10 mouse cellular contexts compared by ENCODE assay signal in genomic region chr12:111936706-111937550, GRCm38 (mm10). TPM values are rescaled to one million over a fixed set of nuclear protein-coding genes. Genes with fewer than 3 reads are reported as not detected.
A peak's percentile ranks its signal among the peaks of the same experiment; 100 is the strongest.
DNase-seq lines count a peak whose midpoint lies in the region; ATAC-seq and TF ChIP-seq lines count a peak whose summit lies in the region.
"Had no signal": no experiment of that assay in that cellular context is flagged by ENCODE, and none has a peak within 500 bp of the region (broad histone marks: within the 10 kb centered on the region; RNA-seq: fewer than 3 reads in every experiment).

No protein-coding gene starts in this region.

- WGBS in heart, embryonic 13.5 days: 38% methylated on average over 24 of the region's 24 CpGs
- 38% methylated on average over 24 of the region's 24 CpGs for WGBS in limb, embryonic 13.5 days

- intact Hi-C loops in gastrocnemius, adult 2 months (cut with DNase I): no loop called here
- intact Hi-C loops in left cerebral cortex, adult 2 months (cut with DNase I): no loop called here

- peaks cover 77% of the 10 kb centered on the region for H3K4me1 ChIP-seq in G1E (ENCODE audit: insufficient read depth, low read depth, low read length)
- peaks cover 58% of the 10 kb centered on the region for H3K4me1 ChIP-seq in heart, embryonic 13.5 days
- peaks cover 56% of the 10 kb centered on the region for H3K4me1 ChIP-seq in limb, embryonic 13.5 days

- H3K27ac ChIP-seq in gastrocnemius, adult 2 months: no peak overlapping the region
- H3K27ac ChIP-seq in heart, embryonic 13.5 days (replicated peaks): peak overlapping the region; percentile 76
- H3K27ac ChIP-seq in limb, embryonic 13.5 days: peak overlapping the region; percentile 53; the same call in 1 of the 2 replicates
- H3K27ac ChIP-seq in left cerebral cortex, adult 2 months: no peak overlapping the region

- H3K4me3 ChIP-seq in gastrocnemius, adult 2 months: no peak overlapping the region
- peak overlapping the region; percentile 56; the same call in 1 of the 2 replicates for H3K4me3 ChIP-seq in G1E (ENCODE audit: low read depth, low read length)
- no peak overlapping the region for H3K4me3 ChIP-seq in heart, embryonic 13.5 days
- no peak overlapping the region for H3K4me3 ChIP-seq in limb, embryonic 13.5 days
- H3K4me3 ChIP-seq in left cerebral cortex, adult 2 months: no peak overlapping the region

- peaks cover 17% of the 10 kb centered on the region for H3K36me3 ChIP-seq in G1E (replicated peaks)
- no peaks in the 10 kb centered on the region for H3K36me3 ChIP-seq in heart, embryonic 13.5 days
- H3K36me3 ChIP-seq in limb, embryonic 13.5 days: no peaks in the 10 kb centered on the region

- no peak overlapping the region; the same call in 1 of the 2 replicates for H3K9ac ChIP-seq in heart, embryonic 13.5 days
- 0 out of 2 replicates have a peak overlapping the region, but pooled peaks have one; percentile 39 for H3K9ac ChIP-seq in limb, embryonic 13.5 days

- H3K4me2 ChIP-seq in heart, embryonic 13.5 days: peak overlapping the region; percentile 16; the same call in 1 of the 2 replicates
- peak overlapping the region; percentile 25; the same call in 1 of the 2 replicates for H3K4me2 ChIP-seq in limb, embryonic 13.5 days (replicated peaks)

- DNase-seq in gastrocnemius, adult 2 months: peak; percentile 49
- no peak for DNase-seq in gastrocnemius, adult 18-20 months (ENCODE audit: low spot score)
- DNase-seq in G1E (ENCODE audit: low spot score): no peak
- DNase-seq in ovary, postnatal 36 days (ENCODE audit: low spot score): peak; percentile 73
- DNase-seq in left cerebral cortex, adult 2 months (ENCODE audit: extremely low spot score in 1 of 2, low spot score in 2 of 2): no peak
- no peak for DNase-seq in spleen, postnatal 10 days (ENCODE audit: low spot score in 2 of 2)

- TF ChIP-seq CTCF in gastrocnemius, adult 2 months (IDR thresholded peaks at IDR 0.05): no peak
- TF ChIP-seq CTCF in G1E (IDR thresholded peaks at IDR 0.05; ENCODE audit: low read depth, low read length): no peak
- no peak for TF ChIP-seq CTCF in left cerebral cortex, adult 2 months (IDR thresholded peaks at IDR 0.05)

- no peak for ATAC-seq in G1E (ENCODE audit: extremely low read depth, insufficient number of reproducible peaks, low FRiP score, poor library complexity, severe bottlenecking)
- no peak for ATAC-seq in heart, embryonic 13.5 days (ENCODE audit: extremely low read depth, insufficient number of reproducible peaks, low FRiP score, low TSS enrichment)
- no peak for ATAC-seq in limb, embryonic 13.5 days (ENCODE audit: low FRiP score, low read depth)

- no peaks in the 10 kb centered on the region for H3K9me3 ChIP-seq in G1E (replicated peaks)
- H3K9me3 ChIP-seq in heart, embryonic 13.5 days: no peaks in the 10 kb centered on the region
- no peaks in the 10 kb centered on the region for H3K9me3 ChIP-seq in limb, embryonic 13.5 days

- peaks cover 23% of the 10 kb centered on the region for H3K27me3 ChIP-seq in G1E (ENCODE audit: insufficient read depth, low read length)
- no peaks in the 10 kb centered on the region for H3K27me3 ChIP-seq in heart, embryonic 13.5 days (replicated peaks)
- no peaks in the 10 kb centered on the region for H3K27me3 ChIP-seq in limb, embryonic 13.5 days

RNA-seq across cellular contexts. Expression of gene Ppp1r13b, which starts 29.0 kb away (rescaled TPM):
- 1 to 10 TPM; 6.7 to 7.1 TPM for total RNA-seq in gastrocnemius, adult 2 months (2021)
- total RNA-seq in gastrocnemius, adult 18-20 months (2021): 1 to 10 TPM; 7.3 to 9.1 TPM
- total RNA-seq in G1E (2014; fragmentation: Nextera tagmentation) (41.7 and 51.5 TPM in 2 replicates), G1E (2017) (16.4 and 19.7 TPM in 2 replicates)
- 27.8 and 28.1 TPM in 2 replicates for polyA plus RNA-seq in G1E (2012)
- 12.4 and 12.5 TPM in 2 replicates for polyA plus RNA-seq in heart, embryonic 13.5 days (2015; fragmentation: Nextera tagmentation; extraction: Ambion mirVana)
- 12.0 and 13.2 TPM in 2 replicates for polyA plus RNA-seq in limb, embryonic 13.5 days (2015; fragmentation: Nextera tagmentation; extraction: Ambion mirVana)
- 10 to 100 TPM; 59.4 to 61.0 TPM for total RNA-seq in left cerebral cortex, adult 2 months (2021)

RNA-seq across cellular contexts. Expression of gene Atp5mpl, which starts 29.8 kb away (rescaled TPM):
- 100 to 1,000 TPM; 684 to 874 TPM for total RNA-seq in gastrocnemius, adult 2 months (2021)
- total RNA-seq in gastrocnemius, adult 18-20 months (2021): 100 to 1,000 TPM; 702 to 761 TPM
- total RNA-seq in G1E (2014; fragmentation: Nextera tagmentation) (56.4 and 70.0 TPM in 2 replicates), G1E (2017) (1,497 and 1,593 TPM in 2 replicates)
- polyA plus RNA-seq in G1E (2012): 14.9 and 17.7 TPM in 2 replicates
- 1,511 and 1,650 TPM in 2 replicates for polyA plus RNA-seq in heart, embryonic 13.5 days (2015; fragmentation: Nextera tagmentation; extraction: Ambion mirVana)
- 622 and 628 TPM in 2 replicates for polyA plus RNA-seq in limb, embryonic 13.5 days (2015; fragmentation: Nextera tagmentation; extraction: Ambion mirVana)
- 100 to 1,000 TPM; 328 to 341 TPM for total RNA-seq in left cerebral cortex, adult 2 months (2021)

RNA-seq across cellular contexts. Expression of gene Tdrd9, which starts 34.4 kb away (rescaled TPM):
- total RNA-seq in gastrocnemius, adult 2 months (2021): under 1 TPM; 0.20 to 0.41 TPM
- under 1 TPM in 1 of 2 experiments, not detected in 1; 0.59 TPM for total RNA-seq in gastrocnemius, adult 18-20 months (2021)
- total RNA-seq in G1E (2014; fragmentation: Nextera tagmentation) (not detected in 2 replicates), G1E (2017) (0.12 and 0.76 TPM in 2 replicates)
- polyA plus RNA-seq in G1E (2012): not detected in 2 replicates
- 0.07 and 0.19 TPM in 2 replicates for polyA plus RNA-seq in heart, embryonic 13.5 days (2015; fragmentation: Nextera tagmentation; extraction: Ambion mirVana)
- polyA plus RNA-seq in limb, embryonic 13.5 days (2015; fragmentation: Nextera tagmentation; extraction: Ambion mirVana): 0.68 and 0.98 TPM in 2 replicates
- under 1 TPM; 0.56 to 0.57 TPM for total RNA-seq in left cerebral cortex, adult 2 months (2021)
- total RNA-seq: CH12.LX; neutrophil, adult 5-6 weeks had no signal

RNA-seq across cellular contexts. Expression of gene Rd3l, which starts 44.2 kb away (rescaled TPM):
- not detected for total RNA-seq in gastrocnemius, adult 2 months (2021)
- total RNA-seq in gastrocnemius, adult 18-20 months (2021): not detected
- total RNA-seq in G1E (2014; fragmentation: Nextera tagmentation): not detected in 2 replicates
- total RNA-seq in G1E (2017): 0.12 and 0.16 TPM in 2 replicates
- polyA plus RNA-seq in G1E (2012): not detected in 2 replicates
- polyA plus RNA-seq in heart, embryonic 13.5 days (2015; fragmentation: Nextera tagmentation; extraction: Ambion mirVana): 0.59 and 0.95 TPM in 2 replicates
- not detected in 2 replicates for polyA plus RNA-seq in limb, embryonic 13.5 days (2015; fragmentation: Nextera tagmentation; extraction: Ambion mirVana)
- total RNA-seq in left cerebral cortex, adult 2 months (2021): under 1 TPM in 1 of 2 experiments, not detected in 1; 0.50 TPM
- total RNA-seq: CH12.LX; neutrophil, adult 5-6 weeks had no signal

Comparison
In these comparisons a context has a peak if more than half of its experiments do, and no peak if none do; other contexts are left out.
1. DNase-seq: peak in gastrocnemius, adult 2 months (single experiment) and ovary, postnatal 36 days (single experiment); none in gastrocnemius, adult 18-20 months (single experiment), G1E (single experiment), left cerebral cortex, adult 2 months (0 of 2) and spleen, postnatal 10 days (0 of 2).
2. H3K27ac ChIP-seq: peak in heart, embryonic 13.5 days (single experiment) and limb, embryonic 13.5 days (single experiment); none in gastrocnemius, adult 2 months (single experiment) and left cerebral cortex, adult 2 months (single experiment).